Mouse (Mus musculus): Measurements from ENCODE around the gene Sidt1. TPM values are rescaled to one million over a fixed set of nuclear protein-coding genes. Genes with fewer than 3 reads are reported as not detected.

Sidt1 gene
- polyA plus RNA-seq, 1 experiment = 7.9 TPM

DNA sequence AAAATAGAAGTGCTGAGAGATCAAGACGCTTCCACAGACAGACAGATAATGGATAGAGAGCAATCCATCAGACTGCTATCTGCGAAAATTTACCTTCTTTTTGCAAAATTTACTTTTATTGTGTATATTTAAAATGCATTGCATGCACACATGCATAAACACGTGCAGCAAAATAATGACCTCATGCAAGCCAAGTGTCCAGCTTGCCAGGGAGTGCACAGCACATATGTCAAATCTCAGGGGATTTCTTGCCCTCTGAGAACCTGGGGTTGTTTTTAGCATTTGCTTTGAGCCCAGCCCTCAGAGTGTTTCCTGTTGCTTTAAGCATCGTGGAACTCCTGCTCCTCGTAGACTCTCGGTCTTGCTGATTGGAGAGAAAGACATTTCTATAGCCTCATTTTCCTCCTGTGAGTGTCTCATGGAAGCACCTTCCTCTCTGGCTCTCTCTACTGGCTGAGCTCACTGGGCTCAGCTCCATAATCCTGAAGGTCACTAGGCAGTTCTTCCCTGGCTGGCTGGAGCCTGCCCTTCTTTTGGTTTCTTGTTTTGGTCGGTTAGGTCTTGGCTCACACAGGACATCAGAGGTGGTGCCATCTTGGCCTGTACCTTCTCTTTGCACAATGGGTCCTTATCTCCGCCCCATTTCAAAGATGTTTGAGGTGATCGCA is 61.5 kb downstream of the Sidt1 start:
- TF ChIP-seq CTCF (IDR thresholded peaks at IDR 0.05; ENCODE audit: borderline replicate concordance, extremely low read depth, insufficient read depth, insufficient read length) (no peak), POLR2A (IDR thresholded peaks at IDR 0.05; ENCODE audit: borderline replicate concordance, extremely low read depth, insufficient read depth, insufficient read length, poor library complexity, severe bottlenecking) (no peak)
- no peak for DNase-seq (ENCODE audit: low read depth)

- TF ChIP-seq POLR2A (IDR thresholded peaks at IDR 0.05; ENCODE audit: borderline replicate concordance, extremely low read depth, insufficient read depth, insufficient read length, poor library complexity, severe bottlenecking) (no peak), CTCF (IDR thresholded peaks at IDR 0.05; ENCODE audit: borderline replicate concordance, extremely low read depth, insufficient read depth, insufficient read length) (no peak)
- no peak for DNase-seq (ENCODE audit: low read depth)
These were observed 62.4 kb downstream of the Sidt1 start for GRCm38 (mm10) chr16:44270606-44271005.

GRCm38 (mm10) chr16:44269578-44269977 is 63.4 kb downstream of the Sidt1 start:
- TF ChIP-seq POLR2A (IDR thresholded peaks at IDR 0.05; ENCODE audit: borderline replicate concordance, extremely low read depth, insufficient read depth, insufficient read length, poor library complexity, severe bottlenecking) = no peak
- TF ChIP-seq CTCF (IDR thresholded peaks at IDR 0.05; ENCODE audit: borderline replicate concordance, extremely low read depth, insufficient read depth, insufficient read length) = no peak
- DNase-seq (ENCODE audit: low read depth) = no peak

DNA sequence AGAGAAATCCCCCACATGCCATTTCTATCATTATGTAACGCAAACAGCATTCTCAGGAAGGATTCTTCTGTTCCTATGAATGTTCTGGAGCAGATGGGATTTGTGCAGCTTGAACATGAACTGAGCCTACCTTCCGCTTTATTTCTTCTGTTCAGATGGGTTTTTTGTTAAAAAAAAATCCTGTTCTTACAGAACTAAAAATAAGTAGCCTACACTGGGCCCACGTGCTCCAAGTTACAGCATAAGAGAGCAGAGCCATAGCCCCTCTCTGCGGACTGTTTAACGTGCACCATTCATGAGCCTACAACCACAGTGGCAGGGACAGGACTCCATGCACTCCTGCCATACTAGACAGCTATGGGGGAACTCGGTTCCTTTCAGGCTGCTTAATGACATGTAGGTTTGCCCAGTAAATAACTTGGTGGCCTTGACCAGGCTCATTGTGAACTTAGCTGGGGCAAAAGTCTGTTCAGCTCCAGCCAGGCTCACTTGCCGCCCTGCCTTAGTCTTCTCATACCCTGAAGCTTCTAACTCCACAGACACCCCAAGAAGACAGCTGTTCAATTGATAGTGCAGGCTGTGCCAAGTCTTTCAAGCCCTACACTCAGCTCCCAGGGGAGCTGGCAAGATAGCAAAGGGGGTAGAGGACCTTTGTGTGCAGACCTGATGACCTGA is 64.3 kb downstream of the Sidt1 start:
- no peak for DNase-seq (ENCODE audit: low read depth)
- TF ChIP-seq CTCF (IDR thresholded peaks at IDR 0.05; ENCODE audit: borderline replicate concordance, extremely low read depth, insufficient read depth, insufficient read length) (no peak), POLR2A (IDR thresholded peaks at IDR 0.05; ENCODE audit: borderline replicate concordance, extremely low read depth, insufficient read depth, insufficient read length, poor library complexity, severe bottlenecking) (no peak)

GRCm38 (mm10) chr16:44265562-44265961 is 67.4 kb downstream of the Sidt1 start:
- DNase-seq (ENCODE audit: low read depth) = no peak
- TF ChIP-seq POLR2A (IDR thresholded peaks at IDR 0.05; ENCODE audit: borderline replicate concordance, extremely low read depth, insufficient read depth, insufficient read length, poor library complexity, severe bottlenecking) (no peak), CTCF (IDR thresholded peaks at IDR 0.05; ENCODE audit: borderline replicate concordance, extremely low read depth, insufficient read depth, insufficient read length) (no peak)

- TF ChIP-seq CTCF (IDR thresholded peaks at IDR 0.05; ENCODE audit: borderline replicate concordance, extremely low read depth, insufficient read depth, insufficient read length) (no peak), POLR2A (IDR thresholded peaks at IDR 0.05; ENCODE audit: borderline replicate concordance, extremely low read depth, insufficient read depth, insufficient read length, poor library complexity, severe bottlenecking) (no peak)
- DNase-seq (ENCODE audit: low read depth) = no peak
These were observed 68.1 kb downstream of the Sidt1 start for GRCm38 (mm10) chr16:44264916-44265315.

DNA sequence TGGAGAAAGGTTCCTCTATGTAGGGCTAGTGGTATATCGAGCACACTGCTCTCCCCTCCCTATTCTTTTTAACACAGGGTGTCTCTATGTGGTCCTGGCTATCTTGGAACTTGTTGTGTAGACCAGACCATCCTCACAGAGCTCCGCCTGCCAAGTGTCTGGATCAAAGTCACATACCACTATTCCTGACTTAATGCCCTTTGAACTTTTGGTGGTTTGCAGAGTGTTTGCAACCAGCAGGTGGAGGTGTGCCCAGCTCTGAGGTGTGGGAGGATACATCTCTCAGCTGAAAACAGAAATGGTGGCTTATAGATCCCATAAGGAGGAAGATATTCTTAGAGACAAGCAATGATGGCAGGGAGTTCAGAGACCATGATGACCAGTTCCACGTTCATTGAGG is 75.5 kb downstream of the Sidt1 start:
- TF ChIP-seq CTCF (IDR thresholded peaks at IDR 0.05; ENCODE audit: borderline replicate concordance, extremely low read depth, insufficient read depth, insufficient read length) = no peak
- TF ChIP-seq POLR2A (IDR thresholded peaks at IDR 0.05; ENCODE audit: borderline replicate concordance, extremely low read depth, insufficient read depth, insufficient read length, poor library complexity, severe bottlenecking) = no peak
- no peak for DNase-seq (ENCODE audit: low read depth)

- no peak for TF ChIP-seq POLR2A (IDR thresholded peaks at IDR 0.05; ENCODE audit: borderline replicate concordance, extremely low read depth, insufficient read depth, insufficient read length, poor library complexity, severe bottlenecking)
- TF ChIP-seq CTCF (IDR thresholded peaks at IDR 0.05; ENCODE audit: borderline replicate concordance, extremely low read depth, insufficient read depth, insufficient read length) = no peak
- peak; percentile 46 for DNase-seq (ENCODE audit: low read depth)
These were observed 78.3 kb downstream of the Sidt1 start for GRCm38 (mm10) chr16:44254698-44255097.

DNA sequence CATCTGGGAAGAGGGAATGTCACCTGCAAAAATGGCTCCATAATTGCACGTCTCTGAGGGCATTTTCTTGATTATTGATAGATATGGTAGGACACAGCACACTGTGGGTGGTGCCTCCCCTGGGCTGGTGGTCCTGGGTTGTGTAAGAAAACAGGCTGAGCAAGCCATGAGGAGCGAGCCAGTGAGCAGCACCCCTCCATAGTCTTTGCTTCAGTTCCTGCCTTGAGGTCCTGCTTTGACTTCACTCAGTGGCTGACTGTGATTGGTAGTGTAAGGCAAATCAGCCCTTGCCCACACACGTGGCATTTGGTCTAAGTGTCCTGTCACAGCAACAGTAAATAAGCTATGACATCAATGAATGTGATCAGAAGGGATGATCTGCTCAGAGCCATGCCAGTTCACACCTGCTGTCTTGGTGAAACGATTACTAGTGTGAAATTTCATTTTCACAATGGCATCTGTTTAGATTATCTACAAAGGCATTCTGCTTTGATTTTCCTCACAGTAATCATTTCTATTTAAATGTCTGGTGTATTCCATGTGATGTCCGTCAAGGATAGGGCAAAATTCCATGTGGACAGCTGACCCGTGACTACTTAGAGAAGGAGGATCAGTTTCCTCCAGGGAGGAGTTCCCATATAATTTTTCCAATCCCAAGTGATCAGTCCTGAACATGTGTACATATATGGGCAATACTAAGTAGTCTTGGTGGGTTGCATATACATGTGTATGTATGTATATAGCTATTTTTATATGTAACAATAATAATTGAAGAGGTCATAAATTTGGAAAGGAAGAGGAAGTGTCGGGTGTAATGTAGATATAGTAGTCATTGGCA is 79.0 kb downstream of the Sidt1 start:
- peak; percentile 8 for DNase-seq (ENCODE audit: low read depth)
- TF ChIP-seq CTCF (IDR thresholded peaks at IDR 0.05; ENCODE audit: borderline replicate concordance, extremely low read depth, insufficient read depth, insufficient read length) = no peak
- no peak for TF ChIP-seq POLR2A (IDR thresholded peaks at IDR 0.05; ENCODE audit: borderline replicate concordance, extremely low read depth, insufficient read depth, insufficient read length, poor library complexity, severe bottlenecking)

GRCm38 (mm10) chr16:44252735-44253134 is 80.3 kb downstream of the Sidt1 start:
- TF ChIP-seq CTCF (IDR thresholded peaks at IDR 0.05; ENCODE audit: borderline replicate concordance, extremely low read depth, insufficient read depth, insufficient read length) (no peak), POLR2A (IDR thresholded peaks at IDR 0.05; ENCODE audit: borderline replicate concordance, extremely low read depth, insufficient read depth, insufficient read length, poor library complexity, severe bottlenecking) (no peak)
- DNase-seq (ENCODE audit: low read depth) = no peak

GRCm38 (mm10) chr16:44249985-44250384 is 83.0 kb downstream of the Sidt1 start:
- no peak for DNase-seq (ENCODE audit: low read depth)
- no peak for TF ChIP-seq CTCF (IDR thresholded peaks at IDR 0.05; ENCODE audit: borderline replicate concordance, extremely low read depth, insufficient read depth, insufficient read length)
- TF ChIP-seq POLR2A (IDR thresholded peaks at IDR 0.05; ENCODE audit: borderline replicate concordance, extremely low read depth, insufficient read depth, insufficient read length, poor library complexity, severe bottlenecking) = no peak
